Mouse (Mus musculus) retina, embryonic 14.5 days (tissue): ENCODE results near the gene Dupd1.

Source experiments
- DNase-seq: peaks from one replicate; pipeline ENCODE4 v3.0.0-alpha.2; 2015; ENCODE audit warnings: low spot score

Dupd1 gene

GRCm38 (mm10) chr14:21714486-21714885, at the start of gene Dupd1:
Gene Dupd1 (minus strand): TSS chr14:21714576.
- DNase-seq, result no peak

GRCm38 (mm10) chr14:21763736-21764135, 49.4 kb upstream of the Dupd1 start:
- DNase-seq, result no peak

GRCm38 (mm10) chr14:21761560-21761959, 47.2 kb upstream of the Dupd1 start:
- no peak for DNase-seq

GRCm38 (mm10) chr14:21753367-21753766, 39.0 kb upstream of the Dupd1 start:
- no peak for DNase-seq

- no peak for DNase-seq
These were observed 38.0 kb upstream of the Dupd1 start for GRCm38 (mm10) chr14:21752411-21752810.

- peak; percentile 58 for DNase-seq
These were observed 36.6 kb upstream of the Dupd1 start, which contains the start of gene Dusp13 for GRCm38 (mm10) chr14:21750881-21751542. Gene Dusp13 (minus strand): TSS chr14:21751181.

GRCm38 (mm10) chr14:21750008-21750880, 35.9 kb upstream of the Dupd1 start, which contains the start of gene Samd8:
Gene Samd8 (plus strand): TSS chr14:21750531.
- peak; percentile 90 for DNase-seq

- DNase-seq, result peak; percentile 72
These were observed 33.9 kb upstream of the Dupd1 start for GRCm38 (mm10) chr14:21748142-21748870.

- DNase-seq, result no peak
These were observed 33.2 kb upstream of the Dupd1 start for GRCm38 (mm10) chr14:21747436-21748141.

GRCm38 (mm10) chr14:21746846-21747245, 32.5 kb upstream of the Dupd1 start:
- no peak for DNase-seq

GRCm38 (mm10) chr14:21746251-21746650, 31.9 kb upstream of the Dupd1 start:
- no peak for DNase-seq

GRCm38 (mm10) chr14:21745149-21745548, 30.8 kb upstream of the Dupd1 start:
- no peak for DNase-seq

GRCm38 (mm10) chr14:21744169-21744568, 29.8 kb upstream of the Dupd1 start:
- no peak for DNase-seq

GRCm38 (mm10) chr14:21742441-21742840, 28.1 kb upstream of the Dupd1 start:
- no peak for DNase-seq

- DNase-seq, result peak; percentile 93
These were observed 27.4 kb upstream of the Dupd1 start for GRCm38 (mm10) chr14:21741786-21742185.

GRCm38 (mm10) chr14:21741314-21741713, 26.9 kb upstream of the Dupd1 start:
- DNase-seq, result no peak

- DNase-seq, result no peak
These were observed 26.0 kb upstream of the Dupd1 start for GRCm38 (mm10) chr14:21740345-21740744.

GRCm38 (mm10) chr14:21733131-21733905, 18.9 kb upstream of the Dupd1 start:
- DNase-seq, result no peak

GRCm38 (mm10) chr14:21729936-21730335, 15.6 kb upstream of the Dupd1 start:
- DNase-seq, result no peak

- DNase-seq, result no peak
These were observed 14.8 kb upstream of the Dupd1 start for GRCm38 (mm10) chr14:21729031-21729732.
